Mouse (Mus musculus) kidney, adult 2 months (tissue): ENCODE measurements around the gene Lmod1.

Source experiments
- CTCF ChIP-seq: fragments of 200-500 bp; conservative IDR thresholded peaks from 2 replicates; pipeline ENCODE4 v1.5.1; 2011; ENCODE audit warnings: low read depth, mild to moderate bottlenecking, control low read depth, low read length, moderate library complexity, mixed read lengths; ENCODE audit not compliant: insufficient read depth, insufficient read length
- POLR2A ChIP-seq: fragments of 200-500 bp; IDR thresholded peaks from one replicate; pipeline ENCODE4 v1.6.1; 2011; ENCODE audit warnings: low read depth, low read length, control low read depth

- TF ChIP-seq CTCF (no peak), POLR2A (no peak)
Observed at GRCm38 (mm10) chr1:135328368-135328767, 3.8 kb downstream of the Lmod1 start.
